Mouse (Mus musculus) C2C12 (cell line): ENCODE results near the gene Psmd7.

ENCODE experiments used
- CEBPB ChIP-seq: IDR thresholded peaks from one replicate; pipeline ENCODE4 v1.6.1; 2011; ENCODE audit warnings: low read depth, mild to moderate bottlenecking, control low read depth, moderate library complexity
- CTCF ChIP-seq: IDR thresholded peaks from one replicate; pipeline ENCODE4 v1.5.1; 2011; ENCODE audit not compliant: control insufficient read depth, insufficient read depth, insufficient read length
- MAX ChIP-seq: IDR thresholded peaks from one replicate; pipeline ENCODE4 v1.6.1; 2011; ENCODE audit warnings: mild to moderate bottlenecking, control low read depth
- MYOG ChIP-seq: IDR thresholded peaks from one replicate; pipeline ENCODE4 v1.6.1; 2011; ENCODE audit not compliant: control insufficient read depth, insufficient read length; ENCODE audit errors: extremely low read depth
- USF1 ChIP-seq: IDR thresholded peaks from one replicate; pipeline ENCODE4 v1.6.1; 2011; ENCODE audit warnings: low read depth, mild to moderate bottlenecking, control low read depth, moderate library complexity

DNA sequence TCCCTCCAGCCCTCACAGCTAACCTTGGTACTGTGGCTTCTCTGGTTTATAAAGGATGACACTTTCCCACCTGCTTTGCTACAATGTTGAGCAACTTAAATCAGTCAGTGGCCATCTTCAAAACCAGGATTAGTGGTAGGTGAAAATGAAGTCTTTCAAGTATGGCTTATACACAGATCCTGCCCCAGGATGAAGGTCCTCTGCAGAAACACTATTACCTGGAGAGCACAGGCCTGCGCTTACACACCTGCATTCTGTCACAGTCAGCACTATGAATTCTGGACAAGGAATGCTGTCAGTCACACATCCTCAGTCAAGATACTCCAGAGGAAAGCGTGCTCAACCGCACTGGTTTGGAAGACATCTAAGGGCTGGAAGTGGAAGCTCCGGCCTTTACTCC, 6.7 kb downstream of the Psmd7 start:
- no peak for TF ChIP-seq CTCF
- TF ChIP-seq MAX = no peak
- TF ChIP-seq USF1 = no peak
- no peak for TF ChIP-seq MYOG
- TF ChIP-seq CEBPB = no peak
